7 mouse cellular contexts compared by ENCODE assay signal in genomic region chr8:95426781-95427281, GRCm38 (mm10). TPM values are rescaled to one million over a fixed set of nuclear protein-coding genes. Genes with fewer than 3 reads are reported as not detected.
A peak's percentile ranks its signal among the peaks of the same experiment; 100 is the strongest.
DNase-seq lines count a peak whose midpoint lies in the region; ATAC-seq and TF ChIP-seq lines count a peak whose summit lies in the region.

No protein-coding gene starts in this region.

- 0 out of 2 replicates have a peak overlapping the region, but pooled peaks have one; percentile 30 for H3K4me2 ChIP-seq in forebrain, postnatal 0 days (ENCODE audit: low read depth)
- H3K4me2 ChIP-seq in kidney, embryonic 14.5 days (replicated peaks; ENCODE audit: low read depth, low read length), result no peak overlapping the region
- no peak overlapping the region for H3K4me2 ChIP-seq in midbrain, embryonic 15.5 days

- H3K36me3 ChIP-seq in forebrain, postnatal 0 days (ENCODE audit: insufficient read depth), result peaks cover 16% of the 10 kb centered on the region
- peaks cover 12% of the 10 kb centered on the region for H3K36me3 ChIP-seq in kidney, embryonic 14.5 days (ENCODE audit: control insufficient read depth, insufficient read depth, low read length)
- peaks cover 7% of the 10 kb centered on the region for H3K36me3 ChIP-seq in midbrain, embryonic 15.5 days (replicated peaks)

- peak; percentile 67 for DNase-seq in testis, postnatal 14 days (ENCODE audit: low spot score)
- DNase-seq in testis, postnatal 10 days (ENCODE audit: low spot score), result no peak
- DNase-seq in forebrain, postnatal 0 days, result peak; percentile 72
- no peak for DNase-seq in layer of hippocampus, adult 11-12 months (ENCODE audit: low spot score)
- no peak for DNase-seq in layer of hippocampus, postnatal 10 days (ENCODE audit: low spot score in 2 of 2)

- TF ChIP-seq CTCF in forebrain, postnatal 0 days (IDR thresholded peaks at IDR 0.05; ENCODE audit: low read depth), result no peak

- H3K27ac ChIP-seq in forebrain, postnatal 0 days (ENCODE audit: low read depth, low read length), result peak overlapping the region; percentile 69
- H3K27ac ChIP-seq in kidney, embryonic 14.5 days (ENCODE audit: low read depth, low read length), result peak overlapping the region; percentile 21; the same call in 1 of the 2 replicates
- H3K27ac ChIP-seq in midbrain, embryonic 15.5 days, result peak overlapping the region; percentile 74

- H3K4me3 ChIP-seq in forebrain, postnatal 0 days (ENCODE audit: low read depth, low read length), result no peak overlapping the region
- H3K4me3 ChIP-seq in kidney, embryonic 14.5 days (ENCODE audit: low read length), result no peak overlapping the region
- H3K4me3 ChIP-seq in midbrain, embryonic 15.5 days, result no peak overlapping the region

- no peaks in the 10 kb centered on the region for H3K9me3 ChIP-seq in forebrain, postnatal 0 days (ENCODE audit: low read length)
- H3K9me3 ChIP-seq in kidney, embryonic 14.5 days (ENCODE audit: control insufficient read depth, low read length), result no peaks in the 10 kb centered on the region
- no peaks in the 10 kb centered on the region for H3K9me3 ChIP-seq in midbrain, embryonic 15.5 days

- H3K4me1 ChIP-seq in forebrain, postnatal 0 days (ENCODE audit: insufficient read depth), result peaks cover 33% of the 10 kb centered on the region
- peaks cover 39% of the 10 kb centered on the region for H3K4me1 ChIP-seq in kidney, embryonic 14.5 days (ENCODE audit: control insufficient read depth, insufficient read depth, low read length)
- peaks cover 55% of the 10 kb centered on the region for H3K4me1 ChIP-seq in midbrain, embryonic 15.5 days

- peak; percentile 81 for ATAC-seq in forebrain, postnatal 0 days
- ATAC-seq in kidney, embryonic 14.5 days (ENCODE audit: low FRiP score, low TSS enrichment), result no peak
- peak; percentile 57 for ATAC-seq in midbrain, embryonic 15.5 days (replicated peaks)

- H3K27me3 ChIP-seq in forebrain, postnatal 0 days (ENCODE audit: insufficient read depth, low read length), result no peaks in the 10 kb centered on the region
- H3K27me3 ChIP-seq in kidney, embryonic 14.5 days (ENCODE audit: control insufficient read depth, insufficient read depth, low read length), result no peaks in the 10 kb centered on the region
- H3K27me3 ChIP-seq in midbrain, embryonic 15.5 days (replicated peaks), result no peaks in the 10 kb centered on the region

- 4% methylated on average over 2 of the region's 2 CpGs for WGBS in forebrain, postnatal 0 days
- 78% methylated on average over 2 of the region's 2 CpGs for WGBS in kidney, embryonic 14.5 days
- WGBS in midbrain, embryonic 15.5 days, result 40% methylated on average over 2 of the region's 2 CpGs

- H3K9ac ChIP-seq in forebrain, postnatal 0 days, result no peak overlapping the region
- H3K9ac ChIP-seq in kidney, embryonic 14.5 days (ENCODE audit: low read depth, low read length), result no peak overlapping the region
- no peak overlapping the region for H3K9ac ChIP-seq in midbrain, embryonic 15.5 days

RNA-seq across cellular contexts. Expression of gene Cfap20, which starts 7.8 kb away (rescaled TPM):
- 88.8 and 94.2 TPM in 2 replicates for total RNA-seq in forebrain, postnatal 0 days (2014; rRNA removed)
- 106 and 125 TPM in 2 replicates for polyA plus RNA-seq in forebrain, postnatal 0 days (2015; fragmentation: Nextera tagmentation; extraction: Ambion mirVana)
- 164 and 174 TPM in 2 replicates for polyA plus RNA-seq in kidney, embryonic 14.5 days (2014; fragmentation: Nextera tagmentation; extraction: Ambion mirVana)
- 120 and 121 TPM in 2 replicates for polyA plus RNA-seq in midbrain, embryonic 15.5 days (2015; fragmentation: Nextera tagmentation; extraction: Ambion mirVana)
- 10 to 100 TPM; 64.1 to 67.9 TPM for total RNA-seq in layer of hippocampus, postnatal 10 days (2021)

Comparison
In these comparisons a context has a peak if more than half of its experiments do, and no peak if none do; other contexts are left out.
1. DNase-seq: peak in testis, postnatal 14 days (single experiment) and forebrain, postnatal 0 days (single experiment); none in testis, postnatal 10 days (single experiment), layer of hippocampus, adult 11-12 months (single experiment) and layer of hippocampus, postnatal 10 days (0 of 2).
2. H3K27ac ChIP-seq: peak in every context shown above with its lines; median percentile 74 in midbrain, embryonic 15.5 days; 69 in forebrain, postnatal 0 days; 21 in kidney, embryonic 14.5 days.